Mouse (Mus musculus) cerebellum, adult (tissue): ENCODE measurements around the gene Csnk1d.

Experiments used
- ATAC-seq: cut with Nextera tagmentation; 2 replicates; pipeline ENCODE4 v1.9.2; 2017; ENCODE audit warnings: mild to moderate bottlenecking, moderate library complexity, mixed read lengths; ENCODE audit not compliant: insufficient number of reproducible peaks, low FRiP score, low TSS enrichment

Csnk1d gene

GRCm38 (mm10) chr11:120988410-120988809 lies 2.7 kb downstream of the Csnk1d start:
- ATAC-seq, result no peak

GRCm38 (mm10) chr11:120987608-120988007 lies 3.5 kb downstream of the Csnk1d start:
- ATAC-seq, result no peak

- no peak for ATAC-seq
Observed at GRCm38 (mm10) chr11:120984448-120985330, 6.4 kb downstream of the Csnk1d start.

- no peak for ATAC-seq
Observed at GRCm38 (mm10) chr11:120982459-120982858, 8.7 kb downstream of the Csnk1d start.

GRCm38 (mm10) chr11:120981661-120982060 lies 9.5 kb downstream of the Csnk1d start:
- ATAC-seq, result no peak

- no peak for ATAC-seq
Observed at GRCm38 (mm10) chr11:120980427-120981035, 10.6 kb downstream of the Csnk1d start.

GRCm38 (mm10) chr11:120979711-120980426 lies 11.3 kb downstream of the Csnk1d start:
- ATAC-seq, result no peak

GRCm38 (mm10) chr11:120973318-120973717 lies 17.8 kb downstream of the Csnk1d start:
- ATAC-seq, result no peak

- no peak for ATAC-seq
Observed at GRCm38 (mm10) chr11:120971237-120971636, 19.9 kb downstream of the Csnk1d start.

- ATAC-seq, result no peak
Observed at GRCm38 (mm10) chr11:120969742-120970141, 21.4 kb downstream of the Csnk1d start.

GRCm38 (mm10) chr11:120965587-120965986 lies 25.5 kb downstream of the Csnk1d start:
- ATAC-seq, result no peak

- ATAC-seq, result no peak
Observed at GRCm38 (mm10) chr11:120964195-120965157, 26.7 kb downstream of the Csnk1d start.

GRCm38 (mm10) chr11:120962909-120963308 lies 28.2 kb downstream of the Csnk1d start:
- no peak for ATAC-seq

GRCm38 (mm10) chr11:120962050-120962771 lies 28.9 kb downstream of the Csnk1d start:
- ATAC-seq, result no peak

GRCm38 (mm10) chr11:120961594-120961993 lies 29.5 kb downstream of the Csnk1d start:
- ATAC-seq, result no peak

GRCm38 (mm10) chr11:120960248-120960647 lies 30.9 kb downstream of the Csnk1d start:
- no peak for ATAC-seq

GRCm38 (mm10) chr11:120959564-120959963 lies 31.6 kb downstream of the Csnk1d start:
- ATAC-seq, result no peak

GRCm38 (mm10) chr11:120959066-120959465 lies 32.1 kb downstream of the Csnk1d start:
- ATAC-seq, result no peak

- no peak for ATAC-seq
Observed at GRCm38 (mm10) chr11:120957731-120958257, 33.3 kb downstream of the Csnk1d start.
